Mouse (Mus musculus): ENCODE data around the gene Prkg1. TPM values are rescaled to one million over a fixed set of nuclear protein-coding genes. Genes with fewer than 3 reads are reported as not detected.

Prkg1 gene
- polyA plus RNA-seq, 1 experiment from 2014 or later, result 3.2 TPM

GRCm38 (mm10) chr19:30982436-30982835 lies 782.4 kb downstream of the Prkg1 start:
- Histone ChIP-seq H3K9me3 (replicated peaks) (no peaks in the 10 kb centered on the region), H3K27ac (replicated peaks) (no peak overlapping the region), H3K4me3 (no peak overlapping the region), H3K27me3 (ENCODE audit: low read depth, poor library complexity, severe bottlenecking) (no peaks in the 10 kb centered on the region), H3K4me1 (no peaks in the 10 kb centered on the region), H3K36me3 (no peaks in the 10 kb centered on the region)
- DNase-seq (ENCODE audit: low spot score), result no peak
- 89% methylated on average over 4 of the region's 4 CpGs for WGBS

- Histone ChIP-seq H3K4me1 (no peaks in the 10 kb centered on the region), H3K9me3 (replicated peaks) (no peaks in the 10 kb centered on the region), H3K4me3 (no peak overlapping the region), H3K27me3 (ENCODE audit: low read depth, poor library complexity, severe bottlenecking) (no peaks in the 10 kb centered on the region), H3K27ac (replicated peaks) (no peak overlapping the region), H3K36me3 (no peaks in the 10 kb centered on the region)
- WGBS, result 90% methylated on average over 4 of the region's 4 CpGs
- DNase-seq (ENCODE audit: low spot score), result no peak
Measured at GRCm38 (mm10) chr19:30978096-30978495, 786.7 kb downstream of the Prkg1 start.

GRCm38 (mm10) chr19:30950610-30951009 lies 814.2 kb downstream of the Prkg1 start:
- H3K4me3 ChIP-seq, result no peak overlapping the region
- 79% methylated on average over 3 of the region's 3 CpGs for WGBS

GRCm38 (mm10) chr19:30948202-30948601 lies 816.6 kb downstream of the Prkg1 start:
- 81% methylated on average over 1 of the region's 1 CpGs for WGBS
- no peaks in the 10 kb centered on the region for H3K9me3 ChIP-seq (replicated peaks)
- no peak overlapping the region for H3K27ac ChIP-seq (replicated peaks)
- DNase-seq (ENCODE audit: low spot score), result no peak
- H3K27me3 ChIP-seq (ENCODE audit: low read depth, poor library complexity, severe bottlenecking), result no peaks in the 10 kb centered on the region
- H3K36me3 ChIP-seq, result no peaks in the 10 kb centered on the region
- no peak overlapping the region for H3K4me3 ChIP-seq
- H3K4me1 ChIP-seq, result peaks cover 4% of the 10 kb centered on the region; the same call in 1 of the 2 replicates

More at GRCm38 (mm10) chr19:30950610-30951009, 814.2 kb downstream of the Prkg1 start:
- Histone ChIP-seq H3K9me3 (replicated peaks) (no peaks in the 10 kb centered on the region), H3K36me3 (no peaks in the 10 kb centered on the region), H3K27ac (replicated peaks) (no peak overlapping the region), H3K4me1 (peaks cover 4% of the 10 kb centered on the region; the same call in 1 of the 2 replicates), H3K27me3 (ENCODE audit: low read depth, poor library complexity, severe bottlenecking) (no peaks in the 10 kb centered on the region)
- no peak for DNase-seq (ENCODE audit: low spot score)

GRCm38 (mm10) chr19:30942369-30942992 lies 822.4 kb downstream of the Prkg1 start:
- DNase-seq (ENCODE audit: low spot score), result no peak
- 60% methylated on average over 5 of the region's 5 CpGs for WGBS
- Histone ChIP-seq H3K4me1 (peaks cover 9% of the 10 kb centered on the region; the same call in 1 of the 2 replicates), H3K4me3 (no peak overlapping the region), H3K36me3 (no peaks in the 10 kb centered on the region), H3K27ac (replicated peaks) (0 out of 2 replicates have a peak overlapping the region, but pooled peaks have one; percentile 28), H3K9me3 (replicated peaks) (no peaks in the 10 kb centered on the region), H3K27me3 (ENCODE audit: low read depth, poor library complexity, severe bottlenecking) (no peaks in the 10 kb centered on the region)

- no peak for DNase-seq (ENCODE audit: low spot score)
- H3K27ac ChIP-seq (replicated peaks), result no peak overlapping the region
- 70% methylated on average over 2 of the region's 2 CpGs for WGBS
- H3K9me3 ChIP-seq (replicated peaks), result no peaks in the 10 kb centered on the region
- H3K36me3 ChIP-seq, result no peaks in the 10 kb centered on the region
- H3K27me3 ChIP-seq (ENCODE audit: low read depth, poor library complexity, severe bottlenecking), result no peaks in the 10 kb centered on the region
- H3K4me1 ChIP-seq, result peaks cover 9% of the 10 kb centered on the region; the same call in 1 of the 2 replicates
- H3K4me3 ChIP-seq, result no peak overlapping the region
Measured at GRCm38 (mm10) chr19:30938058-30938457, 826.8 kb downstream of the Prkg1 start.

- no peak for DNase-seq (ENCODE audit: low spot score)
- Histone ChIP-seq H3K9me3 (replicated peaks) (no peaks in the 10 kb centered on the region), H3K27me3 (ENCODE audit: low read depth, poor library complexity, severe bottlenecking) (no peaks in the 10 kb centered on the region), H3K27ac (replicated peaks) (no peak overlapping the region), H3K4me3 (no peak overlapping the region), H3K4me1 (no peaks in the 10 kb centered on the region), H3K36me3 (no peaks in the 10 kb centered on the region)
- 91% methylated on average over 5 of the region's 5 CpGs for WGBS
Measured at GRCm38 (mm10) chr19:30931469-30932192, 833.2 kb downstream of the Prkg1 start.

- no peak overlapping the region for H3K4me3 ChIP-seq
- WGBS, result 88% methylated on average over 1 of the region's 1 CpGs
- DNase-seq (ENCODE audit: low spot score), result no peak
- H3K36me3 ChIP-seq, result no peaks in the 10 kb centered on the region
- H3K27ac ChIP-seq (replicated peaks), result no peak overlapping the region
- no peaks in the 10 kb centered on the region for H3K27me3 ChIP-seq (ENCODE audit: low read depth, poor library complexity, severe bottlenecking)
- no peaks in the 10 kb centered on the region for H3K9me3 ChIP-seq (replicated peaks)
- no peaks in the 10 kb centered on the region for H3K4me1 ChIP-seq
Measured at GRCm38 (mm10) chr19:30924032-30924431, 840.8 kb downstream of the Prkg1 start.

- no peaks in the 10 kb centered on the region for H3K27me3 ChIP-seq (ENCODE audit: low read depth, poor library complexity, severe bottlenecking)
- no peaks in the 10 kb centered on the region for H3K4me1 ChIP-seq
- DNase-seq (ENCODE audit: low spot score), result no peak
- no peaks in the 10 kb centered on the region for H3K9me3 ChIP-seq (replicated peaks)
- H3K36me3 ChIP-seq, result no peaks in the 10 kb centered on the region
- no peak overlapping the region for H3K27ac ChIP-seq (replicated peaks)
- no peak overlapping the region for H3K4me3 ChIP-seq
Measured at GRCm38 (mm10) chr19:30902290-30902689, 862.5 kb downstream of the Prkg1 start.

GRCm38 (mm10) chr19:30901025-30901424 lies 863.8 kb downstream of the Prkg1 start:
- H3K36me3 ChIP-seq, result no peaks in the 10 kb centered on the region
- 80% methylated on average over 3 of the region's 3 CpGs for WGBS
- no peak for DNase-seq (ENCODE audit: low spot score)
- no peaks in the 10 kb centered on the region for H3K9me3 ChIP-seq (replicated peaks)
- H3K27me3 ChIP-seq (ENCODE audit: low read depth, poor library complexity, severe bottlenecking), result no peaks in the 10 kb centered on the region
- H3K27ac ChIP-seq (replicated peaks), result no peak overlapping the region
- no peak overlapping the region for H3K4me3 ChIP-seq
- no peaks in the 10 kb centered on the region for H3K4me1 ChIP-seq

GRCm38 (mm10) chr19:30890377-30890776 lies 874.5 kb downstream of the Prkg1 start:
- H3K4me1 ChIP-seq, result peaks cover 10% of the 10 kb centered on the region
- H3K4me3 ChIP-seq, result no peak overlapping the region
- H3K9me3 ChIP-seq (replicated peaks), result no peaks in the 10 kb centered on the region
- peak; percentile 25 for DNase-seq (ENCODE audit: low spot score)
- no peaks in the 10 kb centered on the region for H3K36me3 ChIP-seq
- H3K27me3 ChIP-seq (ENCODE audit: low read depth, poor library complexity, severe bottlenecking), result no peaks in the 10 kb centered on the region
- H3K27ac ChIP-seq (replicated peaks), result 0 out of 2 replicates have a peak overlapping the region, but pooled peaks have one; percentile 34
- 71% methylated on average over 2 of the region's 2 CpGs for WGBS

- DNase-seq (ENCODE audit: low spot score), result no peak
- H3K4me3 ChIP-seq, result no peak overlapping the region
- no peak overlapping the region for H3K27ac ChIP-seq (replicated peaks)
- WGBS, result 75% methylated on average over 3 of the region's 3 CpGs
- H3K36me3 ChIP-seq, result no peaks in the 10 kb centered on the region
- no peaks in the 10 kb centered on the region for H3K27me3 ChIP-seq (ENCODE audit: low read depth, poor library complexity, severe bottlenecking)
- peaks cover 10% of the 10 kb centered on the region for H3K4me1 ChIP-seq
- H3K9me3 ChIP-seq (replicated peaks), result no peaks in the 10 kb centered on the region
Measured at GRCm38 (mm10) chr19:30889851-30890250, 875.0 kb downstream of the Prkg1 start.

- no peaks in the 10 kb centered on the region for H3K4me1 ChIP-seq
- H3K27ac ChIP-seq (replicated peaks), result no peak overlapping the region
- WGBS, result 87% methylated on average over 4 of the region's 4 CpGs
- H3K9me3 ChIP-seq (replicated peaks), result no peaks in the 10 kb centered on the region
- no peaks in the 10 kb centered on the region for H3K27me3 ChIP-seq (ENCODE audit: low read depth, poor library complexity, severe bottlenecking)
- no peak for DNase-seq (ENCODE audit: low spot score)
- H3K4me3 ChIP-seq, result no peak overlapping the region
- H3K36me3 ChIP-seq, result no peaks in the 10 kb centered on the region
Measured at GRCm38 (mm10) chr19:30861441-30861840, 903.4 kb downstream of the Prkg1 start.

Measured in midbrain, embryonic 10.5 days (tissue).